Mouse (Mus musculus): ENCODE results near the gene Atrnl1. TPM values are rescaled to one million over a fixed set of nuclear protein-coding genes. Genes with fewer than 3 reads are reported as not detected.

Gene Atrnl1
- polyA plus RNA-seq, 1 experiment from 2014 or later, result 5.2 TPM

GRCm38 (mm10) chr19:57927566-57928523 lies 317.0 kb downstream of the Atrnl1 start:
- no peak for DNase-seq (ENCODE audit: low spot score)
- WGBS, result 73% methylated on average over 11 of the region's 11 CpGs
- no peak for ATAC-seq (ENCODE audit: insufficient number of reproducible peaks, low FRiP score, low TSS enrichment, low read depth)

GRCm38 (mm10) chr19:57931626-57932025 lies 320.8 kb downstream of the Atrnl1 start:
- no peak overlapping the region for H3K4me3 ChIP-seq (ENCODE audit: low read depth, low read length)
- WGBS, result 95% methylated on average over 4 of the region's 4 CpGs

More at GRCm38 (mm10) chr19:57927566-57928523, 317.0 kb downstream of the Atrnl1 start:
- Histone ChIP-seq H3K4me3 (ENCODE audit: low read depth, low read length) (no peak overlapping the region), H3K27ac (replicated peaks; ENCODE audit: low read depth, low read length) (no peak overlapping the region), H3K27me3 (ENCODE audit: control insufficient read depth, insufficient read depth, low read length) (no peaks in the 10 kb centered on the region), H3K9me3 (ENCODE audit: control insufficient read depth, low read length) (no peaks in the 10 kb centered on the region), H3K4me1 (ENCODE audit: control insufficient read depth, insufficient read depth, low read length) (no peaks in the 10 kb centered on the region), H3K9ac (ENCODE audit: low read length) (no peak overlapping the region), H3K36me3 (ENCODE audit: control insufficient read depth, insufficient read depth, low read length) (no peaks in the 10 kb centered on the region), H3K4me2 (ENCODE audit: low read depth, severe bottlenecking) (no peak overlapping the region)

GRCm38 (mm10) chr19:57936865-57937264 lies 326.0 kb downstream of the Atrnl1 start:
- Histone ChIP-seq H3K4me2 (ENCODE audit: low read depth, severe bottlenecking) (no peak overlapping the region), H3K4me1 (ENCODE audit: control insufficient read depth, insufficient read depth, low read length) (no peaks in the 10 kb centered on the region), H3K27me3 (ENCODE audit: control insufficient read depth, insufficient read depth, low read length) (no peaks in the 10 kb centered on the region), H3K27ac (replicated peaks; ENCODE audit: low read depth, low read length) (no peak overlapping the region), H3K4me3 (ENCODE audit: low read depth, low read length) (no peak overlapping the region), H3K9me3 (ENCODE audit: control insufficient read depth, low read length) (no peaks in the 10 kb centered on the region), H3K36me3 (ENCODE audit: control insufficient read depth, insufficient read depth, low read length) (no peaks in the 10 kb centered on the region), H3K9ac (ENCODE audit: low read length) (no peak overlapping the region)
- DNase-seq (ENCODE audit: low spot score), result no peak
- WGBS, result 95% methylated on average over 3 of the region's 3 CpGs
- no peak for ATAC-seq (ENCODE audit: insufficient number of reproducible peaks, low FRiP score, low TSS enrichment, low read depth)

More at GRCm38 (mm10) chr19:57931626-57932025, 320.8 kb downstream of the Atrnl1 start:
- Histone ChIP-seq H3K9me3 (ENCODE audit: control insufficient read depth, low read length) (no peaks in the 10 kb centered on the region), H3K27me3 (ENCODE audit: control insufficient read depth, insufficient read depth, low read length) (no peaks in the 10 kb centered on the region), H3K4me1 (ENCODE audit: control insufficient read depth, insufficient read depth, low read length) (no peaks in the 10 kb centered on the region), H3K36me3 (ENCODE audit: control insufficient read depth, insufficient read depth, low read length) (no peaks in the 10 kb centered on the region), H3K9ac (ENCODE audit: low read length) (no peak overlapping the region), H3K4me2 (ENCODE audit: low read depth, severe bottlenecking) (no peak overlapping the region), H3K27ac (replicated peaks; ENCODE audit: low read depth, low read length) (no peak overlapping the region)
- no peak for DNase-seq (ENCODE audit: low spot score)
- no peak for ATAC-seq (ENCODE audit: insufficient number of reproducible peaks, low FRiP score, low TSS enrichment, low read depth)

- H3K9ac ChIP-seq (ENCODE audit: low read length), result no peak overlapping the region
- DNase-seq (ENCODE audit: low spot score) (no peak), ATAC-seq (ENCODE audit: insufficient number of reproducible peaks, low FRiP score, low TSS enrichment, low read depth) (no peak)
- WGBS, result 90% methylated on average over 1 of the region's 1 CpGs
- H3K4me1 ChIP-seq (ENCODE audit: control insufficient read depth, insufficient read depth, low read length), result no peaks in the 10 kb centered on the region
- H3K27ac ChIP-seq (replicated peaks; ENCODE audit: low read depth, low read length), result no peak overlapping the region
- H3K4me2 ChIP-seq (ENCODE audit: low read depth, severe bottlenecking), result no peak overlapping the region
- no peak overlapping the region for H3K4me3 ChIP-seq (ENCODE audit: low read depth, low read length)
- no peaks in the 10 kb centered on the region for H3K9me3 ChIP-seq (ENCODE audit: control insufficient read depth, low read length)
- H3K27me3 ChIP-seq (ENCODE audit: control insufficient read depth, insufficient read depth, low read length), result no peaks in the 10 kb centered on the region
- no peaks in the 10 kb centered on the region for H3K36me3 ChIP-seq (ENCODE audit: control insufficient read depth, insufficient read depth, low read length)
These were observed 328.3 kb downstream of the Atrnl1 start for GRCm38 (mm10) chr19:57939166-57939565.

GRCm38 (mm10) chr19:57941529-57941928 lies 330.7 kb downstream of the Atrnl1 start:
- H3K9me3 ChIP-seq (ENCODE audit: control insufficient read depth, low read length), result no peaks in the 10 kb centered on the region
- no peak for DNase-seq (ENCODE audit: low spot score)
- no peaks in the 10 kb centered on the region for H3K27me3 ChIP-seq (ENCODE audit: control insufficient read depth, insufficient read depth, low read length)
- H3K36me3 ChIP-seq (ENCODE audit: control insufficient read depth, insufficient read depth, low read length), result no peaks in the 10 kb centered on the region
- no peak overlapping the region for H3K27ac ChIP-seq (replicated peaks; ENCODE audit: low read depth, low read length)
- ATAC-seq (ENCODE audit: insufficient number of reproducible peaks, low FRiP score, low TSS enrichment, low read depth), result no peak
- H3K4me3 ChIP-seq (ENCODE audit: low read depth, low read length), result no peak overlapping the region
- H3K4me1 ChIP-seq (ENCODE audit: control insufficient read depth, insufficient read depth, low read length), result no peaks in the 10 kb centered on the region
- no peak overlapping the region for H3K4me2 ChIP-seq (ENCODE audit: low read depth, severe bottlenecking)
- WGBS, result 77% methylated on average over 8 of the region's 8 CpGs
- no peak overlapping the region for H3K9ac ChIP-seq (ENCODE audit: low read length)

- Histone ChIP-seq H3K27ac (replicated peaks; ENCODE audit: low read depth, low read length) (no peak overlapping the region), H3K4me2 (ENCODE audit: low read depth, severe bottlenecking) (no peak overlapping the region), H3K9ac (ENCODE audit: low read length) (no peak overlapping the region), H3K36me3 (ENCODE audit: control insufficient read depth, insufficient read depth, low read length) (no peaks in the 10 kb centered on the region), H3K9me3 (ENCODE audit: control insufficient read depth, low read length) (no peaks in the 10 kb centered on the region), H3K4me3 (ENCODE audit: low read depth, low read length) (no peak overlapping the region), H3K4me1 (ENCODE audit: control insufficient read depth, insufficient read depth, low read length) (no peaks in the 10 kb centered on the region), H3K27me3 (ENCODE audit: control insufficient read depth, insufficient read depth, low read length) (no peaks in the 10 kb centered on the region)
- WGBS, result 90% methylated on average over 14 of the region's 14 CpGs
- ATAC-seq (ENCODE audit: insufficient number of reproducible peaks, low FRiP score, low TSS enrichment, low read depth) (no peak), DNase-seq (ENCODE audit: low spot score) (no peak)
These were observed 331.4 kb downstream of the Atrnl1 start for GRCm38 (mm10) chr19:57942281-57942680.

- Histone ChIP-seq H3K9ac (ENCODE audit: low read length) (no peak overlapping the region), H3K4me1 (ENCODE audit: control insufficient read depth, insufficient read depth, low read length) (no peaks in the 10 kb centered on the region), H3K36me3 (ENCODE audit: control insufficient read depth, insufficient read depth, low read length) (no peaks in the 10 kb centered on the region), H3K4me2 (ENCODE audit: low read depth, severe bottlenecking) (no peak overlapping the region), H3K9me3 (ENCODE audit: control insufficient read depth, low read length) (no peaks in the 10 kb centered on the region), H3K4me3 (ENCODE audit: low read depth, low read length) (no peak overlapping the region), H3K27ac (replicated peaks; ENCODE audit: low read depth, low read length) (no peak overlapping the region), H3K27me3 (ENCODE audit: control insufficient read depth, insufficient read depth, low read length) (no peaks in the 10 kb centered on the region)
- DNase-seq (ENCODE audit: low spot score) (no peak), ATAC-seq (ENCODE audit: insufficient number of reproducible peaks, low FRiP score, low TSS enrichment, low read depth) (no peak)
- 80% methylated on average over 2 of the region's 2 CpGs for WGBS
These were observed 332.5 kb downstream of the Atrnl1 start for GRCm38 (mm10) chr19:57943308-57943707.

- 87% methylated on average over 6 of the region's 6 CpGs for WGBS
These were observed 333.8 kb downstream of the Atrnl1 start for GRCm38 (mm10) chr19:57944680-57945079.

More at GRCm38 (mm10) chr19:57944680-57945079, 333.8 kb downstream of the Atrnl1 start:
- no peak for DNase-seq (ENCODE audit: low spot score)
- no peaks in the 10 kb centered on the region for H3K27me3 ChIP-seq (ENCODE audit: control insufficient read depth, insufficient read depth, low read length)
- no peak for ATAC-seq (ENCODE audit: insufficient number of reproducible peaks, low FRiP score, low TSS enrichment, low read depth)
- no peak overlapping the region for H3K4me2 ChIP-seq (ENCODE audit: low read depth, severe bottlenecking)
- H3K27ac ChIP-seq (replicated peaks; ENCODE audit: low read depth, low read length), result no peak overlapping the region
- no peaks in the 10 kb centered on the region for H3K36me3 ChIP-seq (ENCODE audit: control insufficient read depth, insufficient read depth, low read length)
- no peaks in the 10 kb centered on the region for H3K9me3 ChIP-seq (ENCODE audit: control insufficient read depth, low read length)
- no peaks in the 10 kb centered on the region for H3K4me1 ChIP-seq (ENCODE audit: control insufficient read depth, insufficient read depth, low read length)
- H3K4me3 ChIP-seq (ENCODE audit: low read depth, low read length), result no peak overlapping the region
- H3K9ac ChIP-seq (ENCODE audit: low read length), result no peak overlapping the region

Data from limb, embryonic 11.5 days (tissue).